Mouse (Mus musculus) ES-Bruce4 (cell line): ENCODE results near the gene Lctl. TPM values are rescaled to one million over a fixed set of nuclear protein-coding genes. Genes with fewer than 3 reads are reported as not detected.

Experiments
- H3K27ac ChIP-seq: 2 replicates; pipeline ENCODE4 v1.5.1; 2012; ENCODE audit warnings: low read length, inconsistent platforms; ENCODE audit not compliant: insufficient read depth
- H3K27me3 ChIP-seq: 2 replicates; pipeline ENCODE4 v1.6.1; 2012; ENCODE audit warnings: mild to moderate bottlenecking, low read length, inconsistent platforms; ENCODE audit not compliant: control insufficient read depth, poor library complexity, insufficient read depth, severe bottlenecking
- H3K36me3 ChIP-seq: 2 replicates; pipeline ENCODE4 v1.6.1; 2012; ENCODE audit warnings: inconsistent platforms, mild to moderate bottlenecking, low read length, moderate library complexity; ENCODE audit not compliant: control insufficient read depth, poor library complexity, insufficient read depth, severe bottlenecking
- H3K4me1 ChIP-seq: one replicate; pipeline ENCODE4 v1.8.1; 2011; ENCODE audit warnings: low read length; ENCODE audit not compliant: control insufficient read depth, insufficient read depth
- H3K4me3 ChIP-seq: 2 replicates; pipeline ENCODE4 v1.5.1; 2011; ENCODE audit warnings: low read depth, mild to moderate bottlenecking, low read length
- H3K9ac ChIP-seq: 2 replicates; pipeline ENCODE4 v1.6.1; 2012; ENCODE audit warnings: low read depth, mild to moderate bottlenecking, inconsistent platforms; ENCODE audit not compliant: poor library complexity, severe bottlenecking
- H3K9me3 ChIP-seq: replicated peaks from 2 replicates; pipeline ENCODE4 v1.6.1; 2012; ENCODE audit warnings: mild to moderate bottlenecking, low read length, inconsistent platforms; ENCODE audit not compliant: control insufficient read depth, poor library complexity, insufficient read depth, severe bottlenecking
- CTCF ChIP-seq: IDR thresholded peaks from one replicate; pipeline ENCODE4 v1.8.1; 2011; ENCODE audit warnings: low read depth, low read length
- EP300 ChIP-seq: IDR thresholded peaks from 2 replicates; pipeline ENCODE4 v1.6.1; 2011; ENCODE audit warnings: low read depth, low read length; ENCODE audit not compliant: insufficient read depth
- POLR2A ChIP-seq: IDR thresholded peaks from one replicate; pipeline ENCODE4 v1.8.1; 2011; ENCODE audit warnings: low read length; ENCODE audit not compliant: insufficient read depth
- polyA plus RNA-seq: library from polyadenylated mRNA; stranded (reverse); fragments of >200 nt; gene quantifications from 2 replicates; pipeline ENCODE4 v1.2.4, GENCODE M21; 2011; ENCODE audit warnings: low read depth; ENCODE audit not compliant: missing spikeins, insufficient read depth, insufficient read length

Lctl gene
- polyA plus RNA-seq, 1 experiment = 0.58 TPM

DNA sequence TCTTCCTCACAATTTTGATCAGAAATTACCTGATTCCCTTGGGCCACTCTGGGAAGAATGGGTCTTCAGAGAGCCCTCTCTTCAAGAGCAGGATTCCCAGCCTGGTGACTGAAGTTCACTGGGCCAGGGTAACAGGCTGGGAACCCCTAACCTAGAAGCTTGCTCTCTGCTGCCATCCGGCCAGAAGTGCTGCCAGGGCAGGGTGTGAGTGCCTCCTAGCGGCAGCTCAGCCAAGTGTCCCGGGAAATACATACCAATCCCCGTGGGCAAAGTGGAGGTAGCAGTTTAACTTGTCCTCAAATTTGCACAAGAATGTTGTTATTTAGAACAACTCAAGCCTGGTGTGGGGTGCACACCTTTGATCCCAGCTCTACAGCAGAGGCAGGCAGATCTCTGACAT lies 16.5 kb upstream of the Lctl start:
- Histone ChIP-seq H3K36me3 (no peaks in the 10 kb centered on the region), H3K27me3 (no peaks in the 10 kb centered on the region), H3K27ac (no peak overlapping the region), H3K9me3 (no peaks in the 10 kb centered on the region), H3K4me1 (no peaks in the 10 kb centered on the region), H3K9ac (no peak overlapping the region), H3K4me3 (no peak overlapping the region)
- peak; percentile 99 for TF ChIP-seq CTCF
- TF ChIP-seq POLR2A = no peak
- 0 out of 2 replicates have a peak, but pooled peaks have one; percentile 11 for TF ChIP-seq EP300

DNA sequence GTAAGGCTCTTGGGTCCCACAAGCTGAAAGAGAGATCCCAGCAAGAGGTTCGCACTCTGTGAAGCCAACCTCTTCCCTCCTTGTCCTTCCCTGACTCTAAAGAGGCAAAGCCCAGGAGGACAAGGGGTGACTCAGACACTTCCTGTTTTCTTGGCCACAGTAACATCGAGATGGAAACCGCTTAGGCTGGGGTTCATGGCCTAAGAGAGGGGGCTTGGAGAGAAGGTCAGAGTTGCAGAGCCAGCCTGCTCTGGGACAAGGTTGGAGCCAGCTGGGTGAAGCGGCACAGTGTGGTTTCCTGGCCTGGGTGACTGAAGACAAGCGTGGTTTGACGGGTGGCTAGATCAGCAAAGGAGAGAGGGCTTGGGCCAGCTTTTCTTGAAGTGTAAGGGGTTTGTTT lies 11.6 kb upstream of the Lctl start:
- H3K4me3 ChIP-seq = no peak overlapping the region
- H3K9ac ChIP-seq = no peak overlapping the region
- no peaks in the 10 kb centered on the region for H3K36me3 ChIP-seq

DNA sequence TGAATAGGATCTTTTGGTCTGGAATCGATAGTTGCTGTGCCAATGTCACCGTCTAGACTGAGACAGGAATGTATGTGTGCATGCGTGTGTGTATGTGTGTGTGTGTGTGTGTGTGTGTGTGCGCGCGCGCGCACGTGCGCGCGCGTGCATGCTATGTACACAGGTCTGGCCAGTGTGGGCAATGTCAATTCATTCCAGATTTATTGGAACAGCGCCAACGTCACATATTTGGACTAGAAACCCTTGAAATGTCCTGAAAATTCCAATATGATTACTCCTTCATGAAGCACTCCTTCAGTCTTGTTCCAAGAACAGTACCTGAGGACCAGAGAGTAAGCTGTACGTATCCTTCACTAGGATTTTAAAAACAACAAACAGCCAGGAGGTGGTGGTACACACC lies 6.4 kb upstream of the Lctl start:
- TF ChIP-seq CTCF (no peak), POLR2A (no peak), EP300 (no peak)
- no peak overlapping the region for H3K4me3 ChIP-seq
- H3K4me1 ChIP-seq = no peaks in the 10 kb centered on the region
- H3K27ac ChIP-seq = no peak overlapping the region
- H3K36me3 ChIP-seq = no peaks in the 10 kb centered on the region
- H3K27me3 ChIP-seq = no peaks in the 10 kb centered on the region
- H3K9ac ChIP-seq = no peak overlapping the region
- no peaks in the 10 kb centered on the region for H3K9me3 ChIP-seq

More for the DNA sequence above, 11.6 kb upstream of the Lctl start:
- H3K4me1 ChIP-seq = no peaks in the 10 kb centered on the region
- no peaks in the 10 kb centered on the region for H3K27me3 ChIP-seq
- TF ChIP-seq EP300 = no peak
- TF ChIP-seq CTCF = no peak
- no peak for TF ChIP-seq POLR2A
- no peaks in the 10 kb centered on the region for H3K9me3 ChIP-seq
- H3K27ac ChIP-seq = no peak overlapping the region

DNA sequence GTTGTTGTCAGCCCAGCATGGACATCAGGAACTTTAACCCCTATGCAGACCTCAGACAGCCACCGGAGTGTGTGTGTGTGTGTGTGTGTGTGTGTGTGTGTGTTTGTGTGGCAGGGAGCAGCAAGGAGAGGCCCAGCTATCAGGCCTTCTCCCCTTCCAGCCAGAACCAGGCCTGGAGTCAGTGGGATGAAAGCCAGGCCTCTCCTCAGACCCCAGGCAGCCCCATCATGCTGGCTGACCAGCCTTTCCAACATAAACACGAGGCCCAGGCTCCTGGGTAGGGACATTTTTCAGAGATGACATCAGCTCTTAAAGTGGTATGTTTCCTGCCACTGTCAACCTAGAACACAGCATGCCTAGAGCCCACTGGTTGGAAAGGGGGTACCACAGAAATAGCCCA lies 2.3 kb upstream of the Lctl start:
- H3K9ac ChIP-seq = no peak overlapping the region

DNA sequence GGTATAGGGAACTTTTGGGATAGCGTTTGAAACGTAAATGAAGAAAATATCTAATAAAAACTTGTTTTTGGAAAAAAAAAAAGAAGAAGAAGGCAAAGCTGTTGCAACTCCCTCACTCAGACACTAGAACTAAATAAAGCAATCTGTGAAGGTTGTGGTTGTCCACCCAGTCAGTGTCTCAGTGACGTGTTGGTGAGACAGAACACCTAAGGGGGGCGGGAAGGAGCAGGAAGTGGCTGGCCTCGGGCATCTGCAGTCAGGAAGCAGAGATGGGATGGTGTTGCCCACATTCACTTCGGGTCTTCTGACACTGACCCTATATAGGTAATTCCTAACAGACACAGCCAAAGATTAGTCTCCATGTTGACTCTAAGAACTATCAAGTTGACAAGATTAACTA lies 1.2 kb upstream of the Lctl start:
- no peak overlapping the region for H3K4me3 ChIP-seq
- H3K36me3 ChIP-seq = no peaks in the 10 kb centered on the region
- TF ChIP-seq POLR2A (no peak), EP300 (no peak), CTCF (no peak)
- H3K27ac ChIP-seq = no peak overlapping the region
- no peak overlapping the region for H3K9ac ChIP-seq
- no peaks in the 10 kb centered on the region for H3K27me3 ChIP-seq
- no peaks in the 10 kb centered on the region for H3K9me3 ChIP-seq
- H3K4me1 ChIP-seq = no peaks in the 10 kb centered on the region

More for the DNA sequence above, 2.3 kb upstream of the Lctl start:
- H3K36me3 ChIP-seq = no peaks in the 10 kb centered on the region
- TF ChIP-seq EP300 (no peak), POLR2A (no peak), CTCF (no peak)
- no peaks in the 10 kb centered on the region for H3K4me1 ChIP-seq
- no peak overlapping the region for H3K4me3 ChIP-seq
- no peak overlapping the region for H3K27ac ChIP-seq
- no peaks in the 10 kb centered on the region for H3K9me3 ChIP-seq
- no peaks in the 10 kb centered on the region for H3K27me3 ChIP-seq

DNA sequence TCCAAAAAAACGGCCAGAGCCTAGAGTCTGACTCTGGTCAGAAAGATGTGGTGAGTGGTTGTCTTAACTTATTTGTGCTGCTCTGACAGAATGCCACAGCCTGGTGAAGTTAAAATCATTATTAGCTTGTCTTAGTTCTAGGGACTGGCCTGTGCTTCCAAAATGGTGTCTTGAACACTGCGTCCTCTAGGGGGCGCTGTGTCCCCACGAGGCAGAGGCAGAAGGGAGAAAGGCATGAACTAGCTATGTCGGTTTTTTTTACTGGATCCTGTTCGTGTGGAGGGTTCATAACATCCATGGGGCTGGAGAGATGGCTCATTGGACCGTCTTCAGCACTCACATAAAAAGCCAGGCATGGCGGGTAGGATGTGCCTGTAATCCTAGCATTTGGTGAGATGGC lies 3.0 kb downstream of the Lctl start:
- Histone ChIP-seq H3K9me3 (no peaks in the 10 kb centered on the region), H3K36me3 (no peaks in the 10 kb centered on the region), H3K27ac (no peak overlapping the region), H3K9ac (0 out of 2 replicates have a peak overlapping the region, but pooled peaks have one; percentile 15), H3K27me3 (no peaks in the 10 kb centered on the region), H3K4me3 (peak overlapping the region; percentile 38; the same call in 1 of the 2 replicates), H3K4me1 (no peaks in the 10 kb centered on the region)
- peak; percentile 99 for TF ChIP-seq CTCF
- TF ChIP-seq EP300 = no peak
- TF ChIP-seq POLR2A = no peak
